Mouse (Mus musculus): ENCODE measurements around the gene Pkd1.

Gene Pkd1

GRCm38 (mm10) chr17:24644875-24645721 lies 95.5 kb downstream of the Pkd1 start:
- DNase-seq (ENCODE audit: low spot score): no peak

DNA sequence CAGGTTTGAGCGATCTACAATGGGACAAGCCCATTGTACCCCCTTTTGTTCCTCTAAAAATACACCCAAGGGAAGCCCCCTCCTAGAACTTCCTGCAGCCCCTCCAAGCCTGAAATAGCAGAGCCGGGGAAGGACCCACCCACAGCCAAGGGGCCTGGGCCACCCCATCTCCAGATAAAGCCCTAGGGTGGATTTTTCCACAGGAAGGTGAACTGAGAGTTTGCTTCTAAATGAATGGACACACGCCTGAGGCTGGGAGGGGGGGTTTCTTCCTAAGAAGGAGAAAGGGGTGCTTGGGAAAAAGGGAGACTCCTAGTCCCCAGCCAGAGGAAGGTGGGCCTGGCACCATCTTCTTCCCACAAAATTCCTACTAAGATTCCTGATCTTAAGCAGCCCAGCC lies 96.3 kb downstream of the Pkd1 start:
- no peak for DNase-seq (ENCODE audit: low spot score)
